In genomic region chr2:77272953-77273352, GRCm38 (mm10) we compare ENCODE assay signal across 19 mouse cellular contexts.
"Had no signal": no experiment of that assay in that cellular context is flagged by ENCODE, and none has a peak within 500 bp of the region (broad histone marks: within the 10 kb centered on the region; RNA-seq: fewer than 3 reads in every experiment).

No protein-coding gene starts in this region.

- DNase-seq: liver, embryonic 13.5 days; liver, postnatal 0 days; lung, adult 2 months; lung, postnatal 14 days; lung, postnatal 36 days; retina, postnatal 1 day; right cerebral cortex, postnatal 14 days; spleen, adult 18-20 months; thymus, adult 2 months; thymus, postnatal 25 days; thymus, postnatal 4 days had no signal

- H3K4me3 ChIP-seq: liver, embryonic 13.5 days; liver, embryonic 15.5 days; lung, embryonic 15.5 days; midbrain, embryonic 10.5 days; midbrain, embryonic 13.5 days; midbrain, embryonic 15.5 days; myocyte; neural tube, embryonic 13.5 days; neural tube, embryonic 15.5 days had no signal

- H3K27ac ChIP-seq: liver, embryonic 13.5 days; liver, embryonic 15.5 days; lung, embryonic 15.5 days; midbrain, embryonic 10.5 days; midbrain, embryonic 13.5 days; midbrain, embryonic 15.5 days; neural tube, embryonic 13.5 days; neural tube, embryonic 15.5 days had no signal
